Mouse (Mus musculus) gastrocnemius, postnatal 10 days (tissue): ENCODE results near the gene Tmem81. TPM values are rescaled to one million over a fixed set of nuclear protein-coding genes. Genes with fewer than 3 reads are reported as not detected.

Experiments used
- DNase-seq: peaks from one replicate; pipeline ENCODE4 v3.0.0; 2021; ENCODE audit warnings: mixed read lengths
- total RNA-seq, 2 experiments: library from RNA; stranded (reverse); gene quantifications; 2 replicates each; pipeline ENCODE4 v1.2.3; 2021

The Tmem81 gene
- total RNA-seq, 2 experiments from 2014 or later: 1.3 to 1.9 TPM

- no peak for DNase-seq
Measured at GRCm38 (mm10) chr1:132519734-132520133, 13.7 kb downstream of the Tmem81 start.

- peak; percentile 61 for DNase-seq
Measured at GRCm38 (mm10) chr1:132520764-132521163, 14.7 kb downstream of the Tmem81 start.

GRCm38 (mm10) chr1:132523048-132523447 is 17.0 kb downstream of the Tmem81 start:
- DNase-seq: no peak

GRCm38 (mm10) chr1:132523920-132524319 is 17.9 kb downstream of the Tmem81 start:
- no peak for DNase-seq

GRCm38 (mm10) chr1:132525832-132526231 is 19.8 kb downstream of the Tmem81 start:
- DNase-seq: peak; percentile 58

GRCm38 (mm10) chr1:132528071-132528470 is 22.0 kb downstream of the Tmem81 start:
- DNase-seq: no peak

- DNase-seq: no peak
Measured at GRCm38 (mm10) chr1:132528647-132529334, 22.8 kb downstream of the Tmem81 start.

GRCm38 (mm10) chr1:132530631-132531191 is 24.7 kb downstream of the Tmem81 start:
- DNase-seq: no peak

- DNase-seq: no peak
Measured at GRCm38 (mm10) chr1:132532521-132532920, 26.5 kb downstream of the Tmem81 start.

- DNase-seq: no peak
Measured at GRCm38 (mm10) chr1:132533840-132534239, 27.8 kb downstream of the Tmem81 start.

- DNase-seq: no peak
Measured at GRCm38 (mm10) chr1:132535541-132535940, 29.5 kb downstream of the Tmem81 start.

- no peak for DNase-seq
Measured at GRCm38 (mm10) chr1:132536416-132536815, 30.4 kb downstream of the Tmem81 start.

GRCm38 (mm10) chr1:132537736-132538135 is 31.7 kb downstream of the Tmem81 start:
- no peak for DNase-seq

- no peak for DNase-seq
Measured at GRCm38 (mm10) chr1:132540701-132541100, 34.7 kb downstream of the Tmem81 start.

GRCm38 (mm10) chr1:132541171-132541823 is 35.3 kb downstream of the Tmem81 start:
- no peak for DNase-seq

- no peak for DNase-seq
Measured at GRCm38 (mm10) chr1:132541824-132542599, 36.0 kb downstream of the Tmem81 start.

GRCm38 (mm10) chr1:132542762-132543306 is 36.8 kb downstream of the Tmem81 start, which contains the start of gene Cntn2:
Gene Cntn2 (minus strand): TSS chr1:132543256.
- DNase-seq: no peak

GRCm38 (mm10) chr1:132543789-132544188 is 37.8 kb downstream of the Tmem81 start:
- DNase-seq: peak; percentile 49

- peak; percentile 61 for DNase-seq
Measured at GRCm38 (mm10) chr1:132557901-132558631, 52.0 kb downstream of the Tmem81 start.
